Mouse (Mus musculus) ovary, adult 2 months (tissue): ENCODE results near the gene Tgif2lx1. TPM values are rescaled to one million over a fixed set of nuclear protein-coding genes. Genes with fewer than 3 reads are reported as not detected.

ENCODE experiments used
- polyA plus RNA-seq: library from polyadenylated mRNA; depleted of rRNA; stranded (reverse); fragments of >200 nt; gene quantifications from 2 replicates; pipeline ENCODE4 v1.2.3, GENCODE M21; 2012; rRNA removed

Gene Tgif2lx1
- not detected in 2 replicates for polyA plus RNA-seq

GRCm38 (mm10) chrX:118480637-118481036 is at the start of gene Tgif2lx1:
TSS of gene Tgif2lx1 (minus strand) at chrX:118480737.

Other genes starting within 250 kb of the Tgif2lx1 start
- gene Tgif2lx2, start 53.5 kb downstream of the Tgif2lx1 start, polyA plus RNA-seq: not detected in 2 replicates